Mouse (Mus musculus): Measurements from ENCODE around the gene Fam222b. TPM values are rescaled to one million over a fixed set of nuclear protein-coding genes. Genes with fewer than 3 reads are reported as not detected.
A peak's percentile ranks its signal among the peaks of the same experiment; 100 is the strongest.
"Not testable (repeated sequence)": the region's sequence is repeated elsewhere in the genome, so short reads cannot be mapped to it uniquely, and the experiment has no call there.

The Fam222b gene
- total RNA-seq, 2 experiments from 2014 or later, result 17.1 to 17.5 TPM

DNA sequence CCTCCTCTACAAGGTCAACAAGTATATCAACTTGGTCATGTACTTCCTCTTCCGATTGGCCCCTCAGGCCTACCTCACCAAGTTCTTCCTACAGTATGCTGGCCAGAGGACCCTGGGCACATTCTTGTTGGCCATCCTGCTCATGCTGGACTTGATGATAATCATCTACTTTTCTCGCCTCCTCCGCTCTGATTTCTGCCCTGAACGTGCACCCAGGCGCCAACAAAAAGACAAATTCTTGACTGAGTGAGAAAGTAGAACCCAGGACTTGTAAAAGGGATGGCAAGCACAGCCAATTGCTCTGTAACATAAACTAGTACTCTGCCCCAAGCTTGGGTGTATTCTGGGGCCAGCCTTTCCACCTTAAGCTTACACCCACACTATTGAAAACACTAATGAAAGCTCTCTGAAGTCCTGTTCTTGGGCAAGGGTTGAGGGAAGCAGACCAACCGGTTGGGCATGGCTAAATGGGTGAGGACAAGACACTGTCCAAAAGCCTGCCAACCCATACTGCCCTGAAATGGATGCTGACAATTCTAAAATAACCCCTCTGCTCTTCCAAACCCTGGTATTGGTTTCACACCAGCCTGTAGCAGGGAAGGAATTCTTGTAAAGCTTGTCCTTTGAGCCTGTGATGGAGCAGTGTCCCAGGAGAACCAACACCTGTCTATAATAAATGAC lies 85.8 kb downstream of the Fam222b start:
- DNase-seq, result no peak

DNA sequence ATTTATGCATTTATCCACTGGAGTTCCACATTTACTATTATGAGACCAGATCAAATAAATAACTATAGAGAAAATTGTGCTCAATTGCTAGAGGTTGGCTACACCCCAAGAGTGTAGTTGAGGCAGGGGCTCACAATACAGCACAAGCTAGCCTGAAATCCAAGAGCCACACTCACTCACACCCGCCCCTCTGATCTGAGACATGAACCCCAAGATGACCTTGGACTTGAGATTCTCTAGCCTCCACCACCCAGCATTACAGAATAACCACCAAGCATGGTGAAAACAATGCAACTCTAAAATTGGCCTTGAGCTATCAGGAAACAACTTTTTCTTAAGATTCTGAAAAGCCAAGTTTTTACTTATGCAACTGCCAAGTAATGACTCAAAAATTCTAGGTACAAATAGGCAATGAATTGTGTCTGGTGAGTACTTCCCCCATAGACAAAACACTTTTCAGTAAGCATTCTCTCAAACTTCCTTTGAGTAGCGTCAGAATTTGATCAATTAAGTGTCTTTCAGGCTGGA lies 87.4 kb downstream of the Fam222b start:
- DNase-seq, result no peak

DNA sequence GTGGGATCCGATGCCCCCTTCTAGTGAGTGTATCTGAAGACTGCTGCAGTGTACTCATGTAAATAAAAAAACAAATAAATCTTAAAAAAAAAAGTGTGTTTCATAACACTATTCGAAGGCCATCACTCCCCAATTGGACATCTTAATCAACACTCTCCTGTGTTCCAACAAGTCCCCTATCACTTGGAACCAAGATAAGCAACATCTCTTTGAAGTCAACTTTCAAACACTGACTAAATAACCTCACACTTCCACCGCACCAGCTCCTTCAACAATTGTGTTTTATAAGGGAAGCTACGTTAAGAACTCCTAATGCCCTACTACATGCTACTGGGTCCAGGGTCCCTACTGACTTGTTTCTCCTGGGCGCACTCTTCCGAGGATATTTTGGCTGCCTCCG lies 88.0 kb downstream of the Fam222b start:
- no peak for DNase-seq

DNA sequence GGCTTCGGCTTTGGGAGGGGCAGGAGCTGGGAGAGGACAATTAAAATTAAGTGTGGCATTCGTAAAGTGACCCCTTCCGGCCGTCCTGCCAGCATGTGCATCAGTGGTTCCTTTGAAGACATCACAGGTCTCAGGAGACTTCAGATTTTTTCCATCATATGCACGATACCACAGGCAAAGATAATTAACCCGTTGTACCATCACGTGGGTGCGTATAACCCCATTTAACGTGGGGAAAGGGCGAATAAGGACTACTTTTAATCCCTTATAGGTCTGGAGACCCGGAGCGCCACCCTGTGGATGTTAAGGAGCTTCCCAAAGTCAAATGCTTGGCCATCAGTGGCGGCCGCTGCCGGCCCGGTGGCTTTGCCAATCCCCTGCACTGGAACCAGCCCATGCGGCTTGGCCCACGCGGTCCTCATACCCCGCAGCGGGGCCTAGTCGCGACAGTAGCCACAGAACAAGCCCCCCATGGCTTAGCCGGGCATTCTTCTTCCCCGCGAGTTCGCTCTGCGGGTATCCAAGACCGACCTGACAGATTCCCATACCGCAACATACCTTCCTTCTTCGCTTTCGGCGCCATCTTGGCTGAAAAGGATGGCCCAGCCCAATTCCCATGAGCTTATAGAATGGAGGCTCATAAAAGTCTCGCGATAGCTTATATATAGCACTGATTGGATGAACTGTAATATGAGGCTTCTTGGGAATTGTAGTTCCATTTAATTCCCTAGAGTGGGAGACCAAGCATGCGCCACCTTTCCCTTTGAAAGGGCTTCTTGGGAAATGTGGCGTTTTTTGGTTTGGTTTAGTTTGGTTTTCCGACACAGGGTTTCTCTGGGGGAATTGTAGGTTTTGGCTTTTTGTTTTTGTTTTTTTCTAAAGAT lies 88.7 kb downstream of the Fam222b start, which contains the start of gene Rpl23a:
Gene Rpl23a, minus strand, starts transcription at position 624 of the 884 bp plus-strand sequence.
- peak; percentile 79 for DNase-seq

DNA sequence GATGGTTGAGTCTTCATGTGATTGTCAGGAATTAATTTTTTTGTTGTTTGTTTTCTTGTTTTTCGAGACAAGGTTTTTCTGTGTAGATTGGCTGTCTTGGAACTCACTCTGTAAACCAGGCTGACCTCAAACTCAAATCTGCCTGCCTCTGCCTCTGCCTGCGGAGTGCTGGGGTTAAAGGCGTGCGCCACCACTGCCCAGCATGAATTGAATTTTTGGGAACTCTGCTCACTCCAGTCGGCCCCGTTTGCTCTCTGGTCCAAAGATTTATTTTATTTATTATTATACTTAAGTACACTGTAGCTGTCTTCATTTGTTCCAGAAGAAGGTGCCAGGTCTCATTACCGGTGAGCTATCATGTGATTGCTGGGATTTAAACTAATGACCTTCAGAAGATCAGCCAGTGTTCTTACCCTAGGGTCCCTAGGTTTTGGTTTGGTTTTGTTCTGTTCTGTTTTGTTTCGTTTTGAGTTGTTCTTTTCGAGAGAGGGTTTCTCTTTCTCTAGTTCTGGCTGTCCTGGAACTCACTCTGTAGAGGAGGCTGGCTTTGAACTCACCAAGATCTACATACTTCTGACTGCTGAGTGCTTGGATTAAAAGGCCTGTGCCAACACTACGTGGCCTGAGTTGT lies 89.5 kb downstream of the Fam222b start:
- DNase-seq, result no peak

- not testable (repeated sequence) for DNase-seq
Measured at GRCm38 (mm10) chr11:78184702-78185101, 90.2 kb downstream of the Fam222b start.

DNA sequence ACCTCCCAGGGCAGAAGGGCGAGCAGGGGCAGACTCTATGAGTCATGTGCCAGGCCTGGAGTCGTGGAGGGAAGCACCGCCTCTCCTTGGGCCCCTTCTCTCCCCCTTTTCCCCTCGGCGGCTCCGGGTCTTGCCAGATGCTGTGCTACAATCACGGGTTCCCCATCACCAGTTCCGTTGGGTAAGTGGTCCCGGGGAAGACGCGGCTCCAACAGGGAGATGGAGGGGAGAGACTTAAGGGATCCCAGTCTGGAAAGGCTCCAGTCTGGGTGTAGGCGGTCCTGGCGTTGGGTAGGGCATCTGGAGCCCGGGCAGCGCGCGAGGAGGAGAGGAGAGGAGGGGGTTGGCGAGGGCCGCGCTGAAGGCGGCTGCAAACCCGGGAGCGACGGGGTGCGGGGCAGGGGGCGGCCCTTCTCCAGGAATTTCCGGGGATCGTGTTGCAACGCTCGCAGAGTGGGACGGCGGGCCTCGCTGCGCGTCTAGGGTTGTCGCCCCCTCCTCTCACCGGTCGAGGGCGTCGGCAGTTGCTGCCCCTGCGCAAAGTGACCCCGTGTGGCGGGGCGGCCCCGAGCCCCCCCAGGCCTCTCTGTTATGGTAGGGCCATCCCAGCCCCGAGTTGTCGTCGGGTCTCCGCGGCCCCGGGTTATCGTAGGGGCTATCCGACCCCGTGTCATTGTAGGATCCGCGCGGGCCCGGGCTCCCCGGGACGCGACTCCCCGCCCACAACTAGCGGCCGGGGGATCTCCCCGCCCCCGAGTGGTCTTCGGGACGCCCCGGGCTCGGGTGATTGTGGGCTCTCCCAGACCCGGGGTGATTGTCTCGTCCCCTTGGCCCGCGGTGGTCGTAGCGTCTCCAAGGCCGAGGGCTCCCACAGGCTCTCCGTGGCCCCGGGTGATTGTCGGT lies 94.1 kb downstream of the Fam222b start, which contains the start of gene Rab34:
Gene Rab34, plus strand, starts transcription at position 100 of the 903 bp plus-strand sequence.
- peak; percentile 85 for DNase-seq

GRCm38 (mm10) chr11:78189234-78190040 lies 95.0 kb downstream of the Fam222b start:
- peak; percentile 80 for DNase-seq

DNA sequence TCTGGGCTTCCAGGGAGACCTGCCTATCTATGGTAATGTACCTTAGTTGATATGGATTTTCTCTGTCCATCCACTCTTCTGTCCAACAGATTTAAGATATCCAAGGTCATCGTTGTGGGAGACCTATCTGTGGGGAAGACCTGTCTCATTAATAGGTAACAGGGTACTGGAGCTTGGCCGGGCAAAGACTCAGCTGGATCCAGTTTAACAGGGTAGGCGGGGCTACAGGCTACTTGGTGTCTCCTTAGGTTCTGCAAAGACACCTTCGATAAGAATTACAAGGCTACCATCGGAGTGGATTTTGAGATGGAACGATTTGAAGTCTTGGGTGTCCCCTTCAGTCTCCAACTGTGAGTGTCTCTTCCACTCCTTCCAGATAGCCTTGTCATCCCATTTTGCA lies 95.6 kb downstream of the Fam222b start:
- DNase-seq, result no peak

- no peak for DNase-seq
Measured at GRCm38 (mm10) chr11:78193113-78193512, 98.7 kb downstream of the Fam222b start, which contains the start of gene Proca1. Gene Proca1 (plus strand): TSS chr11:78193392.

- peak; percentile 81 for DNase-seq
Measured at GRCm38 (mm10) chr11:78194411-78195100, 100.1 kb downstream of the Fam222b start.

DNA sequence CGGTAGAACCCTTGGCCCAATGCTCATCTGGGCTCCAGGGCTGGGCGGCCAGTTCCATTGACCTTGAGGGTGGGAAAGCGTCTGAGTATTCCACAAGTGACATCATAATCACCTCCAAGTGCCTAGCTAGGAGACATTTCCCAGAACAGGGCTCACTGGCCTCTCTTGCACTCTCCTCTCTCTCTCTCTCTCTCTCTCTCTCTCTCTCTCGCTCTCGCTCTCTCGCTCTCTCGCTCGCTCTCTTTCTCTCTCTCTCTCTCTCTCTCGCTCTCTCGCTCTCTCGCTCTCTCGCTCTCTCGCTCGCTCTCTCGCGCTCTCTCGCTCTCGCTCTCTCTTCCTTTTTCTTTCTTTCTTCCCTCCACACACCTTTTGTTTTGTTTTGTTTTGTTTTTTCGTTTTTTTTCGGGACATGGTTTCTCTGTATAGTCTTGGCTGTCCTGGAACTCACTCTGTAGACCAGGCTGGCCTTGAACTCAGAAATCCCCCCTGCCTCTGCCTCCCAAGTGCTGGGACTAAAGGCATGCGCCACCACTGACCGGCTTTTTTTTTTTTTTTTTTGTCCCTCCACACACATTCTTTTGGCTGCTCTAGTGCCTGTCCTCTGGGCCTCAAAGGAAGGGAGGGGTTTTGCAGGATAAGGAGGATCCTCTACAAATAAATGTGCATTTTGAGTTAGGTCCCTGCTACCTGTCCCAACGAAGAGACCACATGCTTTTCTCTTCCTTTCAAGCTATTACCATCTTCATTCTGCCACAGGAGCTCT lies 100.8 kb downstream of the Fam222b start:
- DNase-seq, result no peak

DNA sequence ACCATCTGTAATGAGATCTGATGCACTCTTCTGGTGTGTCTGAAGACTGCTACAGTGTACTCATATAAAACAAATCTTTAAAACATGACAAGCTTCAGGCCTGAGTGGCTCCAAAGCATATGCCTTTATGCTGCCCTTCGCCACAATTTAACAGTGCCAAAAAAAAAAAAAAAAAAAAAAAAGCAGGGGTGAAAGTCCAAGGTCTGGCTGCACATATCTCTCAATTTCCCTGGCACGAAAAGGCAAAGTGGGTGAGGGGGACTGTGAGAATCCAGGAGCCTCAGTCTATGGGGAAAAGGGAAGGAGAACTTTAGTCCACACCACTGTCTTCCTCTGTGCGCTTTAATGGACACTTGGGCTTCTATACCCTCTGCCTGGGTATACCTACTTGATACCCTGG lies 107.9 kb downstream of the Fam222b start:
- DNase-seq, result no peak

DNA sequence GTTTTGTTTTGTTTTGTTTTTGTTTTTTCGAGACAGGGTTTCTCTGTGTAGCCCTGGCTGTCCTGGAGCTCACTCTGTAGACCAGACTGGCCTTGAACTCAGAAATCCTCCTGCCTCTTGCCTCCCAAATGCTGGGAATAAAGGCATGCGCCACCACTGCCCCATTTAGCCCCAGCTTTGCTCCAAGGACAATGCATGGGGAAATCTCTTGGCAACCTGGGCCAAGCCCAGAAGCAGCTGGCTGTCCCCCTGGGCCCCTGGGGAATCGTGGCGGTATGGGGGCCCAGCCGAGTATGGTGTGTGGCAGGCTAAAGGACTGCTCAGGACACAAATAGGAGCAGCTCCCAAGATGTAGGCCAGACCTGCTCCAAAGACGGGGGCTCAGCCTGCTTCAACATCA lies 109.8 kb downstream of the Fam222b start:
- no peak for DNase-seq

DNA sequence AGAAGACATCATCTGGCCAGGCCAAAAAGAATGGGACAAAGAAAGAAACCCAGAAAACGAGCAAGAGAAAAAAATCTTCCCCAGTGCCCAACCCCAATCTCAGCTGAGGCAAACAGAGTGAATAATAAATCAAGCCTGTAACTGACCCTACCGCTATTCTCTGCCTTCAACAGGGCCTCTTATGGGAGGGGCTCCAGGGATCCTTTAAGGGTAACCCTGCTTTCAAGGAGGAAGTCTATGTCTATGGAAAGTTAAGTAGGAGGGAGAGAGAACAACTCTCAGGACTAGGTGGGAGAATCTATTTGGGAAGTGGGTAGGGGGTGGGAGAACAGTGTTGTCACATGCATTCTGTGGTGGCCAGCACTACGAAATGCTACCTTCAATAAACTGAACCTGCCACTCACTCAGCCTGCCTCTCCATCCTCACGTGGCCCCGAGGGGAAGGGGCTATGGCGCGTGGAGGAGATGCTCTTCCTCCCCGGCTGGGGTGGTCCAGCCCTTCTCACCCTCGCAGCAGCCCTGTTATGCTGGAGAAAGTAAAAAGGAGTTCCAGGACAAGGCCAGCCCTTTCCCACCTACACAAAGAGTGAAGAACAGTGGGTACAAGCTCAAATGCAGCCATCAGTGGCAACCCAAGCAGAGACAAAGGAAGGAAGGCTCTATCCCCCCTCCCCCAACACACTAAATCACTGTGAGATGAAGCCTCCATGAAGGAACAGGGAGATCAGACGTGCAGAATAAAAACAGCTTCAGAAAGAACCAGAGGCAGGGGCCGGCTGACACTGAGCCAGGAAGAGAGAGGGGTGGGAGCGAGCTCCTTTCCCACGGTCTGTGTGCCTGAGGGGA lies 111.1 kb downstream of the Fam222b start:
- no peak for DNase-seq
